Mouse (Mus musculus): Measurements from ENCODE around the gene Gpc6. TPM values are rescaled to one million over a fixed set of nuclear protein-coding genes. Genes with fewer than 3 reads are reported as not detected.

The Gpc6 gene
- polyA plus RNA-seq, 1 experiment from 2014 or later, result 32.2 TPM

GRCm38 (mm10) chr14:117369331-117369866 lies 444.3 kb downstream of the Gpc6 start:
- no peak overlapping the region for H3K9ac ChIP-seq (ENCODE audit: low read depth, low read length)
- no peak overlapping the region for H3K4me3 ChIP-seq (ENCODE audit: low read depth, low read length)
- no peaks in the 10 kb centered on the region for H3K27me3 ChIP-seq (ENCODE audit: control insufficient read depth, insufficient read depth, low read length)
- DNase-seq (ENCODE audit: low spot score) (no peak), ATAC-seq (ENCODE audit: low FRiP score) (no peak)
- no peaks in the 10 kb centered on the region for H3K36me3 ChIP-seq (ENCODE audit: control insufficient read depth, insufficient read depth, low read length)
- 93% methylated on average over 18 of the region's 18 CpGs for WGBS
- H3K4me2 ChIP-seq (replicated peaks; ENCODE audit: low read depth, low read length), result no peak overlapping the region
- H3K27ac ChIP-seq (ENCODE audit: low read depth, low read length), result no peak overlapping the region
- no peaks in the 10 kb centered on the region for H3K4me1 ChIP-seq (replicated peaks; ENCODE audit: control insufficient read depth, insufficient read depth, low read length)
- H3K9me3 ChIP-seq (ENCODE audit: control insufficient read depth, low read length), result no peaks in the 10 kb centered on the region

- no peaks in the 10 kb centered on the region for H3K36me3 ChIP-seq (ENCODE audit: control insufficient read depth, insufficient read depth, low read length)
- H3K9me3 ChIP-seq (ENCODE audit: control insufficient read depth, low read length), result no peaks in the 10 kb centered on the region
- no peak overlapping the region for H3K9ac ChIP-seq (ENCODE audit: low read depth, low read length)
- ATAC-seq (ENCODE audit: low FRiP score), result peak; percentile 57; the same call in 1 of the 2 replicates
- H3K27me3 ChIP-seq (ENCODE audit: control insufficient read depth, insufficient read depth, low read length), result no peaks in the 10 kb centered on the region
- no peak overlapping the region for H3K27ac ChIP-seq (ENCODE audit: low read depth, low read length)
- H3K4me2 ChIP-seq (replicated peaks; ENCODE audit: low read depth, low read length), result no peak overlapping the region
- 34% methylated on average over 4 of the region's 4 CpGs for WGBS
- H3K4me1 ChIP-seq (replicated peaks; ENCODE audit: control insufficient read depth, insufficient read depth, low read length), result 0 out of 2 replicates have a peak, but pooled peaks cover 2% of the 10 kb centered on the region
- H3K4me3 ChIP-seq (ENCODE audit: low read depth, low read length), result no peak overlapping the region
- peak; percentile 24 for DNase-seq (ENCODE audit: low spot score)
Measured at GRCm38 (mm10) chr14:117376822-117377376, 451.8 kb downstream of the Gpc6 start.

GRCm38 (mm10) chr14:117379979-117380378 lies 454.9 kb downstream of the Gpc6 start:
- no peaks in the 10 kb centered on the region for H3K9me3 ChIP-seq (ENCODE audit: control insufficient read depth, low read length)
- no peak overlapping the region for H3K4me2 ChIP-seq (replicated peaks; ENCODE audit: low read depth, low read length)
- no peaks in the 10 kb centered on the region for H3K36me3 ChIP-seq (ENCODE audit: control insufficient read depth, insufficient read depth, low read length)
- peaks cover 2% of the 10 kb centered on the region; the same call in 1 of the 2 replicates for H3K4me1 ChIP-seq (replicated peaks; ENCODE audit: control insufficient read depth, insufficient read depth, low read length)
- DNase-seq (ENCODE audit: low spot score), result no peak
- H3K27me3 ChIP-seq (ENCODE audit: control insufficient read depth, insufficient read depth, low read length), result no peaks in the 10 kb centered on the region
- 74% methylated on average over 6 of the region's 6 CpGs for WGBS
- no peak for ATAC-seq (ENCODE audit: low FRiP score)
- no peak overlapping the region for H3K4me3 ChIP-seq (ENCODE audit: low read depth, low read length)
- H3K27ac ChIP-seq (ENCODE audit: low read depth, low read length), result no peak overlapping the region
- no peak overlapping the region for H3K9ac ChIP-seq (ENCODE audit: low read depth, low read length)

GRCm38 (mm10) chr14:117383188-117383587 lies 458.1 kb downstream of the Gpc6 start:
- Histone ChIP-seq H3K4me2 (replicated peaks; ENCODE audit: low read depth, low read length) (no peak overlapping the region), H3K27ac (ENCODE audit: low read depth, low read length) (no peak overlapping the region), H3K36me3 (ENCODE audit: control insufficient read depth, insufficient read depth, low read length) (no peaks in the 10 kb centered on the region), H3K9ac (ENCODE audit: low read depth, low read length) (no peak overlapping the region), H3K4me1 (replicated peaks; ENCODE audit: control insufficient read depth, insufficient read depth, low read length) (no peaks in the 10 kb centered on the region; the same call in 1 of the 2 replicates), H3K9me3 (ENCODE audit: control insufficient read depth, low read length) (no peaks in the 10 kb centered on the region), H3K4me3 (ENCODE audit: low read depth, low read length) (no peak overlapping the region), H3K27me3 (ENCODE audit: control insufficient read depth, insufficient read depth, low read length) (no peaks in the 10 kb centered on the region)
- DNase-seq (ENCODE audit: low spot score), result peak; percentile 37
- 50% methylated on average over 7 of the region's 7 CpGs for WGBS
- ATAC-seq (ENCODE audit: low FRiP score), result peak; percentile 65; the same call in 1 of the 2 replicates

- no peak overlapping the region for H3K4me2 ChIP-seq (replicated peaks; ENCODE audit: low read depth, low read length)
- no peaks in the 10 kb centered on the region; the same call in 1 of the 2 replicates for H3K4me1 ChIP-seq (replicated peaks; ENCODE audit: control insufficient read depth, insufficient read depth, low read length)
- H3K36me3 ChIP-seq (ENCODE audit: control insufficient read depth, insufficient read depth, low read length), result no peaks in the 10 kb centered on the region
- DNase-seq (ENCODE audit: low spot score), result no peak
- no peaks in the 10 kb centered on the region for H3K27me3 ChIP-seq (ENCODE audit: control insufficient read depth, insufficient read depth, low read length)
- WGBS, result 46% methylated on average over 8 of the region's 8 CpGs
- no peak overlapping the region for H3K9ac ChIP-seq (ENCODE audit: low read depth, low read length)
- no peak overlapping the region for H3K4me3 ChIP-seq (ENCODE audit: low read depth, low read length)
- no peaks in the 10 kb centered on the region for H3K9me3 ChIP-seq (ENCODE audit: control insufficient read depth, low read length)
- ATAC-seq (ENCODE audit: low FRiP score), result no peak
- H3K27ac ChIP-seq (ENCODE audit: low read depth, low read length), result no peak overlapping the region
Measured at GRCm38 (mm10) chr14:117384096-117384770, 459.1 kb downstream of the Gpc6 start.

GRCm38 (mm10) chr14:117385731-117386270 lies 460.7 kb downstream of the Gpc6 start:
- Histone ChIP-seq H3K4me1 (replicated peaks; ENCODE audit: control insufficient read depth, insufficient read depth, low read length) (no peaks in the 10 kb centered on the region; the same call in 1 of the 2 replicates), H3K27ac (ENCODE audit: low read depth, low read length) (no peak overlapping the region), H3K9me3 (ENCODE audit: control insufficient read depth, low read length) (no peaks in the 10 kb centered on the region), H3K4me3 (ENCODE audit: low read depth, low read length) (no peak overlapping the region), H3K36me3 (ENCODE audit: control insufficient read depth, insufficient read depth, low read length) (no peaks in the 10 kb centered on the region), H3K9ac (ENCODE audit: low read depth, low read length) (no peak overlapping the region), H3K27me3 (ENCODE audit: control insufficient read depth, insufficient read depth, low read length) (no peaks in the 10 kb centered on the region), H3K4me2 (replicated peaks; ENCODE audit: low read depth, low read length) (no peak overlapping the region)
- no peak for DNase-seq (ENCODE audit: low spot score)
- no peak for ATAC-seq (ENCODE audit: low FRiP score)

GRCm38 (mm10) chr14:117390794-117391320 lies 465.7 kb downstream of the Gpc6 start:
- H3K27me3 ChIP-seq (ENCODE audit: control insufficient read depth, insufficient read depth, low read length), result no peaks in the 10 kb centered on the region
- H3K27ac ChIP-seq (ENCODE audit: low read depth, low read length), result no peak overlapping the region
- DNase-seq (ENCODE audit: low spot score), result no peak
- no peak overlapping the region for H3K9ac ChIP-seq (ENCODE audit: low read depth, low read length)
- ATAC-seq (ENCODE audit: low FRiP score), result no peak
- H3K4me1 ChIP-seq (replicated peaks; ENCODE audit: control insufficient read depth, insufficient read depth, low read length), result no peaks in the 10 kb centered on the region
- H3K4me2 ChIP-seq (replicated peaks; ENCODE audit: low read depth, low read length), result no peak overlapping the region
- no peaks in the 10 kb centered on the region for H3K36me3 ChIP-seq (ENCODE audit: control insufficient read depth, insufficient read depth, low read length)
- H3K4me3 ChIP-seq (ENCODE audit: low read depth, low read length), result no peak overlapping the region
- no peaks in the 10 kb centered on the region for H3K9me3 ChIP-seq (ENCODE audit: control insufficient read depth, low read length)
- 86% methylated on average over 3 of the region's 3 CpGs for WGBS

GRCm38 (mm10) chr14:117391412-117391811 lies 466.3 kb downstream of the Gpc6 start:
- H3K36me3 ChIP-seq (ENCODE audit: control insufficient read depth, insufficient read depth, low read length), result no peaks in the 10 kb centered on the region
- ATAC-seq (ENCODE audit: low FRiP score) (no peak), DNase-seq (ENCODE audit: low spot score) (no peak)
- WGBS, result 71% methylated on average over 4 of the region's 4 CpGs
- H3K4me2 ChIP-seq (replicated peaks; ENCODE audit: low read depth, low read length), result no peak overlapping the region
- no peaks in the 10 kb centered on the region for H3K27me3 ChIP-seq (ENCODE audit: control insufficient read depth, insufficient read depth, low read length)
- H3K4me1 ChIP-seq (replicated peaks; ENCODE audit: control insufficient read depth, insufficient read depth, low read length), result no peaks in the 10 kb centered on the region
- H3K27ac ChIP-seq (ENCODE audit: low read depth, low read length), result no peak overlapping the region
- no peaks in the 10 kb centered on the region for H3K9me3 ChIP-seq (ENCODE audit: control insufficient read depth, low read length)
- no peak overlapping the region for H3K4me3 ChIP-seq (ENCODE audit: low read depth, low read length)
- no peak overlapping the region for H3K9ac ChIP-seq (ENCODE audit: low read depth, low read length)
